Mouse (Mus musculus) liver, embryonic 15.5 days (tissue): ENCODE measurements around the gene Akap7. TPM values are rescaled to one million over a fixed set of nuclear protein-coding genes. Genes with fewer than 3 reads are reported as not detected.
A peak's percentile ranks its signal among the peaks of the same experiment; 100 is the strongest.

Source experiments
- ATAC-seq: fragments of 200-750 bp; cut with Nextera tagmentation; 2 replicates; pipeline ENCODE4 v1.8.0; 2017; ENCODE audit warnings: moderate number of reproducible peaks, mild to moderate bottlenecking, moderate library complexity; ENCODE audit not compliant: insufficient read depth
- H3K27ac ChIP-seq: fragments of 300-500 bp; sonication (generic); replicated peaks from 2 replicates; pipeline ENCODE4 v1.5.1; 2015; ENCODE audit warnings: mild to moderate bottlenecking, inconsistent platforms
- H3K27me3 ChIP-seq: fragments of 300-500 bp; sonication (generic); 2 replicates; pipeline ENCODE4 v1.6.1; 2015; ENCODE audit warnings: mild to moderate bottlenecking, inconsistent platforms
- H3K36me3 ChIP-seq: fragments of 300-500 bp; sonication (generic); replicated peaks from 2 replicates; pipeline ENCODE4 v1.6.1; 2015; ENCODE audit warnings: moderate library complexity, mild to moderate bottlenecking, inconsistent platforms
- H3K4me1 ChIP-seq: fragments of 300-500 bp; sonication (generic); replicated peaks from 2 replicates; pipeline ENCODE4 v1.6.1; 2015; ENCODE audit warnings: inconsistent platforms
- H3K4me2 ChIP-seq: fragments of 300-500 bp; sonication (generic); 2 replicates; pipeline ENCODE4 v1.6.1; 2015; ENCODE audit warnings: moderate library complexity, mild to moderate bottlenecking, inconsistent platforms
- H3K4me3 ChIP-seq: fragments of 300-500 bp; sonication (generic); replicated peaks from 2 replicates; pipeline ENCODE4 v1.5.1; 2015; ENCODE audit warnings: mild to moderate bottlenecking, inconsistent platforms
- H3K9ac ChIP-seq: fragments of 300-500 bp; sonication (generic); 2 replicates; pipeline ENCODE4 v1.6.1; 2015; ENCODE audit warnings: moderate library complexity, mild to moderate bottlenecking, inconsistent platforms
- H3K9me3 ChIP-seq: fragments of 300-500 bp; sonication (generic); replicated peaks from 2 replicates; pipeline ENCODE4 v1.6.1; 2016; ENCODE audit warnings: inconsistent platforms
- WGBS: fragments of 180-500 bp; shearing (Covaris S2); methylation state at CpG from one replicate; pipeline ENCODE4 v1.1.7; 2015; ENCODE audit warnings: mixed read lengths; ENCODE audit not compliant: insufficient replicate concordance; 5-methylcytosine and 5-hydroxymethylcytosine counted together
- polyA plus RNA-seq: library from polyadenylated mRNA; unstranded; fragments of >200 nt; fragmentation: Nextera tagmentation; extraction: Ambion mirVana; gene quantifications from 2 replicates; pipeline ENCODE4 v1.2.1, GENCODE M21; 2015

Akap7 gene
- polyA plus RNA-seq, 1 experiment from 2014 or later, result 22.2 TPM

DNA sequence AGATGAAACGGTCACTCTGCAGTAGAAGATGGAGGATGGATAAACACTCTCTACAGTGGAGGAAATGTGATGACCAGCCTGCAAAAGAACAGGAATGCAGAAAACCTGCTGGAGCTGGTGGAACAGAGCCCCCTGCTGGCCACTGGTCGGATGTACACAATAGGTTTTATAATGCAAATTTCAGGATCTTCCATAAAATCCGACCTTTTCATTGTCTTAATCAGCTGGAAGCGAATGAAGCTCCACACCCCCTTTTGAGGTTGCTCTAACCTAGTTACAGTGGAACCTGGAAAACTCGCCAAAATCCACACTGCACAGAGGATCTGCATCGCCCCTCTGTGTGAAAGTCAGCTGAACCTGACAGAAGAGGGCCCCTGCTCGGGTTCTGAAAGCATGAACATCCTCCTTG, 88.4 kb downstream of the Akap7 start:
- WGBS, result 29% methylated on average over 7 of the region's 7 CpGs
- Histone ChIP-seq H3K4me1 (no peaks in the 10 kb centered on the region), H3K36me3 (0 out of 2 replicates have a peak, but pooled peaks cover 5% of the 10 kb centered on the region), H3K4me3 (no peak overlapping the region), H3K27me3 (no peaks in the 10 kb centered on the region), H3K4me2 (no peak overlapping the region), H3K9ac (no peak overlapping the region), H3K27ac (no peak overlapping the region), H3K9me3 (no peaks in the 10 kb centered on the region)
- no peak for ATAC-seq

DNA sequence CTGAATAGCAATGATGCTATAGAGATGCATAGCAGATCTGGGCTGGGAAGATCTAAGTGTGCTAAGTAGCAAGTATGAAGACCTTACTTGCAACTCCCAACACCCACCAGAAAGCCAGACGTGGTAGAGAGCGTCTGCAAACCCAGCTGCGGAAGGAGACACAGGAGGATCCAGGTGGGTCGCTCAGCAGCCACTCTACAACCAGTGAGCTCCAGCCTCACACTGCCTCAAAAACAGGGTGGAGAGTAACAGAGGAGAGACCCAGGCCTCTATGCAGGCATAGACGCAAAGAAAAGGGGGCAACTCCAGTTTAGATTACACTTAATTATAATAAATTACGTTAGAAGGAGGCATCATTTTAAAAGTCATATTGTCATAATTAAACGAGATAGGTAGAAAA, 88.9 kb downstream of the Akap7 start:
- no peak overlapping the region for H3K9ac ChIP-seq
- 74% methylated on average over 7 of the region's 7 CpGs for WGBS
- H3K36me3 ChIP-seq, result 0 out of 2 replicates have a peak, but pooled peaks cover 5% of the 10 kb centered on the region
- H3K4me3 ChIP-seq, result no peak overlapping the region
- H3K9me3 ChIP-seq, result no peaks in the 10 kb centered on the region
- H3K4me1 ChIP-seq, result no peaks in the 10 kb centered on the region
- H3K4me2 ChIP-seq, result no peak overlapping the region
- no peak for ATAC-seq
- H3K27ac ChIP-seq, result no peak overlapping the region
- H3K27me3 ChIP-seq, result no peaks in the 10 kb centered on the region

GRCm38 (mm10) chr10:25215977-25216376, 91.7 kb downstream of the Akap7 start:
- WGBS, result 79% methylated on average over 3 of the region's 3 CpGs
- no peak for ATAC-seq

GRCm38 (mm10) chr10:25213716-25214115, 94.0 kb downstream of the Akap7 start:
- Histone ChIP-seq H3K27me3 (no peaks in the 10 kb centered on the region), H3K9me3 (no peaks in the 10 kb centered on the region), H3K4me1 (no peaks in the 10 kb centered on the region), H3K9ac (no peak overlapping the region), H3K27ac (no peak overlapping the region), H3K4me3 (no peak overlapping the region), H3K4me2 (no peak overlapping the region), H3K36me3 (no peaks in the 10 kb centered on the region)
- no peak for ATAC-seq
- WGBS, result 66% methylated on average over 4 of the region's 4 CpGs

More at GRCm38 (mm10) chr10:25215977-25216376, 91.7 kb downstream of the Akap7 start:
- Histone ChIP-seq H3K27me3 (no peaks in the 10 kb centered on the region), H3K36me3 (0 out of 2 replicates have a peak, but pooled peaks cover 5% of the 10 kb centered on the region), H3K4me1 (no peaks in the 10 kb centered on the region), H3K27ac (no peak overlapping the region), H3K4me2 (no peak overlapping the region), H3K9ac (no peak overlapping the region), H3K9me3 (no peaks in the 10 kb centered on the region), H3K4me3 (no peak overlapping the region)

GRCm38 (mm10) chr10:25208619-25209018, 99.1 kb downstream of the Akap7 start:
- Histone ChIP-seq H3K4me2 (no peak overlapping the region), H3K9me3 (no peaks in the 10 kb centered on the region), H3K27ac (no peak overlapping the region), H3K4me1 (no peaks in the 10 kb centered on the region), H3K9ac (no peak overlapping the region), H3K27me3 (no peaks in the 10 kb centered on the region), H3K4me3 (no peak overlapping the region), H3K36me3 (no peaks in the 10 kb centered on the region)
- no peak for ATAC-seq
- WGBS, result 73% methylated on average over 7 of the region's 7 CpGs

DNA sequence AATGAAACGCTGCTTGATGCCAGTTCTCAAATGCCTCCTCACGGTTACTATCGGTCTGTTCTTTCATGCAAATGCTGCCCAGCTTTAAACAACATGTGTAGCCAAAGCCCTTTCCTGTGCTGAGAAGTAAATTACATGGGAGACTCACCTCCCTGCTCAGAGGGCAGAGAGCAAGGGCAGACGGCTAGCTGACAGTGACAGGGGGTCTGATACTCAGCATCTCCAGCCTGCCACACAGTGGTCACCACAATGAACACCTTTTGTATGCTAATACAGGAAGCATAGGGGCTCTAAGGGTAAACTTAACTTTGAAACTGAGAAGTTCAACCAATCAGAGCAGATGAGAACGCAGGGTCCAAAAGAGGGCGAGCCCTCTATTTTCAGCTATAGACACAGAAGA, 99.8 kb downstream of the Akap7 start:
- Histone ChIP-seq H3K4me3 (no peak overlapping the region), H3K4me1 (no peaks in the 10 kb centered on the region), H3K36me3 (no peaks in the 10 kb centered on the region), H3K4me2 (no peak overlapping the region), H3K27ac (no peak overlapping the region), H3K9me3 (no peaks in the 10 kb centered on the region), H3K27me3 (no peaks in the 10 kb centered on the region), H3K9ac (no peak overlapping the region)
- no peak for ATAC-seq
- 56% methylated on average over 6 of the region's 6 CpGs for WGBS

DNA sequence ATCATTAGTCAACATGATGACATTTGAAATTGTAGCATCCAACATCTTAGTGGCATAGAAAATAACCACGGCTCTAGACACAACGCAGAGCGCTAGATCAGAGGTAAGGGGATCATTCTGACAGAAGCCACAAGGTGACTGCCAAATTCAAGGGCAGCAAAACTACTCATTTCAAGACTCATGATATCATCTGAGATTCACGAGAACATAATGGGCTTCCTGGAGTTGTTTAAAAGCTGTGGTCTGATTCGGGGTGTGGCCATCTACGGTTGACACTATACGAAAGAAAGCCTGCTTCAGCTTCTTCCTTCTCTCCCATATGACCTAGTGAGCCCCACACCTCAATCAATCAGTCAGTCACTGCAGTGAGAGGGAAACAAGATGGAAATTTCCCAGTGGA, 107.0 kb downstream of the Akap7 start:
- Histone ChIP-seq H3K4me1 (peaks cover 7% of the 10 kb centered on the region), H3K27ac (no peak overlapping the region), H3K36me3 (no peaks in the 10 kb centered on the region), H3K4me2 (peak overlapping the region; percentile 64; the same call in 1 of the 2 replicates), H3K4me3 (no peak overlapping the region), H3K9me3 (no peaks in the 10 kb centered on the region), H3K27me3 (peaks cover 23% of the 10 kb centered on the region), H3K9ac (no peak overlapping the region)
- WGBS, result 52% methylated on average over 7 of the region's 7 CpGs
- no peak for ATAC-seq

DNA sequence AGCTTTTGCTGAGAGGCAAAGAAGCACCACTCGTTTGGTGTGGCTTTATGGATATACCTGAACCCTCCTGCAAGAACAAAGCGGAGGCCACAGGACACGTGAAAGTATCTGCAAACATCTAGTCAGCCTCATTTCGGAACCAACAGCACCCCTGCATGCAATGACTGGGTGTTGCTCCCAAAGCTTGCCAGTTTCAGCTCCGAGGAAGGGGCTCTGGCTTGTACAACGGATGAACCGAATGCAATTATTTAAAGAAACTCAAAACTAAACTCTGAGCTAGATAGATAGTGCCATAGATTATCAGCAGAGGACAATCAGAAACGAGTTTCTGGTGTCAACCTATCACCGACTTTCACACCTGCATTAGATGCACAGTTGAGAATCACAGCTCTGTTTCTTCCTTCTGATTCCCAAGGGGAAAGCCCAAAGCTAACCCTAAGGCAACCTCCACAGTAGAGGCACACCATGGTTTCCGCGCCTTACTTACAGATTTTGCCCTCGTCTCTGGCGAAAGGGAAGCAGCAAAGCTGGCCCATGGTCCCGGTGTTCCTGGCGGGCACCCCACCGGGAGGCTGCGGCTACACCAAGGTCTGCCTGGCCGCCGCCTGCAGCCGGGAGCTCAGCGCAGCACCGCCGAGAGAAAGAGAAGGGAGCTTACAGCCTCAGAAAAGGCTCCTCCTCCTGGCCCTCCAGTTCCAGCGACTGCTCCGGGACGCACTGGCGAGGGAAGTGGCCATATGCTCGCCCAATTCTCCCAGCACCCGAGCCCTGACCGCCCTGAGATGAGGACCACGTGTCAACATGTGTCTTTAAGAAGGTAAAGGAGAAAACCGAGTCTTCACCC, 107.9 kb downstream of the Akap7 start:
- WGBS, result 16% methylated on average over 32 of the region's 32 CpGs
- Histone ChIP-seq H3K9me3 (no peaks in the 10 kb centered on the region), H3K4me1 (peaks cover 7% of the 10 kb centered on the region), H3K36me3 (no peaks in the 10 kb centered on the region), H3K4me2 (peak overlapping the region; percentile 64), H3K9ac (no peak overlapping the region), H3K27me3 (peaks cover 23% of the 10 kb centered on the region), H3K27ac (no peak overlapping the region), H3K4me3 (peak overlapping the region; percentile 42)
- ATAC-seq, result no peak

GRCm38 (mm10) chr10:25198575-25198974, 109.1 kb downstream of the Akap7 start:
- Histone ChIP-seq H3K4me3 (no peak overlapping the region), H3K27ac (no peak overlapping the region), H3K9me3 (no peaks in the 10 kb centered on the region), H3K36me3 (no peaks in the 10 kb centered on the region), H3K27me3 (peaks cover 23% of the 10 kb centered on the region), H3K9ac (no peak overlapping the region), H3K4me2 (no peak overlapping the region), H3K4me1 (peaks cover 7% of the 10 kb centered on the region)
- WGBS, result 50% methylated on average over 12 of the region's 12 CpGs
- ATAC-seq, result no peak

DNA sequence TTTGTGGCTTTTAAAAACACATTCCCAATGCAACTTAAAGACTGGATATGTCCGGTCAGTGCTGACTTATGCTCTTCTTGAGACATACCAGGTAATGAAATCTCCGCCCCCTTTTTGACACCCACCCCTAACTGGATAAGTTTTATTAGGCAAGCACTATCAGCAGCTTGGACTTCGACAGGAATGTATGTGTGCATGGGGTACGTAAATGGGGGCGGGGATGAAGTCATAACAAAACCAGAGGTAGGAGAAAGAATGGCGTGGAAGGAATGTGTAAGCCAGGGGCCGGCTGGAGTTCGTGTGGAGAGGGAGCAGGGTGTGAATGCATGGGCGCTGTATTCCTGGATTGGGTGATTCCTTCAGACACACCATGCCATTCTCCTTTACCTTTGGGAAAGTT, 109.6 kb downstream of the Akap7 start:
- Histone ChIP-seq H3K27me3 (peaks cover 23% of the 10 kb centered on the region), H3K4me3 (no peak overlapping the region), H3K27ac (no peak overlapping the region), H3K9me3 (no peaks in the 10 kb centered on the region), H3K36me3 (no peaks in the 10 kb centered on the region), H3K9ac (no peak overlapping the region), H3K4me1 (peaks cover 7% of the 10 kb centered on the region), H3K4me2 (no peak overlapping the region)
- ATAC-seq, result no peak
- WGBS, result 74% methylated on average over 9 of the region's 9 CpGs

GRCm38 (mm10) chr10:25192180-25193073, 115.2 kb downstream of the Akap7 start:
- Histone ChIP-seq H3K27me3 (no peaks in the 10 kb centered on the region), H3K27ac (no peak overlapping the region), H3K9me3 (no peaks in the 10 kb centered on the region), H3K4me2 (no peak overlapping the region), H3K36me3 (no peaks in the 10 kb centered on the region), H3K9ac (no peak overlapping the region), H3K4me1 (peaks cover 7% of the 10 kb centered on the region), H3K4me3 (no peak overlapping the region)
- 62% methylated on average over 5 of the region's 5 CpGs for WGBS
- ATAC-seq, result no peak
